Mouse (Mus musculus) kidney, postnatal 36 days (tissue): Measurements from ENCODE around the gene Rhog.

Experiments used
- DNase-seq, 2 experiments: peaks; one replicate each; pipeline ENCODE4 v3.0.0; 2021 to 2022; ENCODE audit warnings: mixed read lengths in 2 of 2

The Rhog gene

GRCm38 (mm10) chr7:102211071-102211470 is 44.8 kb downstream of the Rhog start:
- DNase-seq: no peak

- DNase-seq: peak; percentile 100
Observed at GRCm38 (mm10) chr7:102209756-102210721, 45.8 kb downstream of the Rhog start, which contains the start of the genes Nup98 and Pgap2. TSS of gene Nup98 (minus strand) at chr7:102210176. TSS of gene Pgap2 (plus strand) at chr7:102210208.

GRCm38 (mm10) chr7:102208806-102209363 is 47.0 kb downstream of the Rhog start:
- no peak for DNase-seq

- DNase-seq: no peak
Observed at GRCm38 (mm10) chr7:102205646-102206045, 50.2 kb downstream of the Rhog start.

- DNase-seq: no peak
Observed at GRCm38 (mm10) chr7:102204296-102204857, 51.5 kb downstream of the Rhog start.

- DNase-seq: no peak
Observed at GRCm38 (mm10) chr7:102200996-102201785, 54.7 kb downstream of the Rhog start.

- no peak for DNase-seq
Observed at GRCm38 (mm10) chr7:102200576-102200975, 55.3 kb downstream of the Rhog start.

GRCm38 (mm10) chr7:102192356-102192755 is 63.5 kb downstream of the Rhog start:
- DNase-seq: peak in 1 of 2 experiments; percentile 12
